Mouse (Mus musculus): ENCODE results near the gene 4930442H23Rik.

GRCm38 (mm10) chr10:81146296-81146695 is 37.4 kb downstream of the 4930442H23Rik start:
- TF ChIP-seq CTCF (conservative IDR thresholded peaks at IDR 0.05; ENCODE audit: low read length) (no peak), NANOG (IDR thresholded peaks at IDR 0.05; ENCODE audit: borderline replicate concordance, low read length) (no peak), POU5F1 (IDR thresholded peaks at IDR 0.05; ENCODE audit: borderline replicate concordance, low read length) (no peak)
